Mouse (Mus musculus) testis, adult 2 months (tissue): ENCODE results near the gene Iars2. TPM values are rescaled to one million over a fixed set of nuclear protein-coding genes. Genes with fewer than 3 reads are reported as not detected.
A peak's percentile ranks its signal among the peaks of the same experiment; 100 is the strongest.

Experiments
- H3K27ac ChIP-seq: fragments of 200-500 bp; 2 replicates; pipeline ENCODE4 v1.5.1; 2012; ENCODE audit warnings: low read depth, low read length; ENCODE audit not compliant: control insufficient read depth, insufficient read depth
- H3K27me3 ChIP-seq: fragments of 200-500 bp; 2 replicates; pipeline ENCODE4 v1.6.1; 2012; ENCODE audit warnings: mild to moderate bottlenecking, low read length, moderate library complexity; ENCODE audit not compliant: control insufficient read depth, insufficient read depth
- H3K36me3 ChIP-seq: fragments of 200-500 bp; 2 replicates; pipeline ENCODE4 v1.6.1; 2012; ENCODE audit warnings: mild to moderate bottlenecking, low read length; ENCODE audit not compliant: control insufficient read depth, insufficient read depth
- H3K4me1 ChIP-seq: fragments of 200-500 bp; 2 replicates; pipeline ENCODE4 v1.6.1; 2012; ENCODE audit warnings: low read length; ENCODE audit not compliant: control insufficient read depth, insufficient read depth
- H3K4me3 ChIP-seq: fragments of 200-500 bp; 2 replicates; pipeline ENCODE4 v1.5.1; 2012; ENCODE audit warnings: low read depth, mild to moderate bottlenecking, low read length, moderate library complexity, mixed read lengths; ENCODE audit not compliant: control insufficient read depth
- CTCF ChIP-seq: fragments of 200-500 bp; IDR thresholded peaks from 2 replicates; pipeline ENCODE4 v1.5.1; 2012; ENCODE audit warnings: low read depth, mild to moderate bottlenecking, inconsistent platforms, low read length, moderate library complexity; ENCODE audit not compliant: control insufficient read depth, insufficient read depth, insufficient replicate concordance
- POLR2A ChIP-seq: fragments of 200-500 bp; IDR thresholded peaks from 2 replicates; pipeline ENCODE4 v1.6.1; 2012; ENCODE audit warnings: low read depth, mild to moderate bottlenecking, inconsistent platforms, low read length, moderate library complexity; ENCODE audit not compliant: control insufficient read depth
- polyA plus RNA-seq: library from polyadenylated mRNA; depleted of rRNA; stranded (reverse); fragments of >200 nt; gene quantifications from 2 replicates; pipeline ENCODE4 v1.2.3, GENCODE M21; 2012; rRNA removed

Iars2 gene
- polyA plus RNA-seq: 8.5 and 12.0 TPM in 2 replicates

DNA sequence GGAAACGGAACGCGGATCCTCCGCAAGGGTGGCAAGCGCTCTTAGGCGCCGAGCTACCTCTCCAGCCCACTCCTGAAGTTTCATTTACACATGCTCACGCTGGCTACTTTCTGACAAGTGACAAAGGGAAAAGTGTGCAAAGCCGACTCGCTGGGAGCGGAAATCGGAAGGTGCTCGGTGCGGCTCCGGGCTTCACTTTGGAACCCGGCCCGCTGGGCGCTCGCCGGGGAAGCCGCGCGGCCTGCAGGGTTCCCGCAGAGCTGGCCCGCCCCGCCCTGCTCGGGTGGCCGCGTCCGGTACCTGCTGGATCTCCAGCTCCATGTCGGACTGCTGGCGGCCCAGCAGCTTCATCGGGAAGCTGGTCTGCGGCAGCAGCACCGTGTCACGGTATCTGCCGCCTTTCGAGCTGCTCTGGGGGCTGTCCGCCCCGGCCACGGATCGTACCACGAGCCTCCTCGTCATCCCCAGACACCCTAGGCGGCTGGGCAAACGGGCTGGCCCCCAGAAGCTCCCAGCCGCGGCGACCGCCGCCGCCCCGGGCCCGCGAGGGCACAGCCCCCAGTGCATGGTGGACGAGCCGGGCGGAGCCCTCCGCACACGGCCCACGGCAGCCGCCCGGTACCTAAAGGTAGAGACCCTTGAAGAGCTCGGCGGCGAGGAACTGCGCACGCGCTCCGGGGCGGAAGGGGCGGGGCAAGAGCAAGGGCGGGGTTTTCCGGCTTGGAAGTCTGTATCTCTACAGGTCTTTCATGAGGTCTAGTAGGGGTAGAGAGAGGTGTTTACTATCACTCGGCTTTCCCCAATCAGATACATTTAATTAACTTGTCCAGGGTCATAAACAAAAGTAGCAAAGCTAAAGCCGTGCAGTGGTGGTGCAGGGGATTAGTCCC, at the start of gene Iars2:
Iars2 (minus strand) TSS at position 676 of the 890 bp plus-strand sequence.
- Histone ChIP-seq H3K36me3 (no peaks in the 10 kb centered on the region), H3K27ac (peak within 1 kb of the TSS; percentile 82), H3K4me3 (peak within 1 kb of the TSS; percentile 95), H3K4me1 (peaks cover 9% of the 10 kb centered on the region), H3K27me3 (no peaks in the 10 kb centered on the region)
- TF ChIP-seq POLR2A: peak; percentile 79
- no peak for TF ChIP-seq CTCF

DNA sequence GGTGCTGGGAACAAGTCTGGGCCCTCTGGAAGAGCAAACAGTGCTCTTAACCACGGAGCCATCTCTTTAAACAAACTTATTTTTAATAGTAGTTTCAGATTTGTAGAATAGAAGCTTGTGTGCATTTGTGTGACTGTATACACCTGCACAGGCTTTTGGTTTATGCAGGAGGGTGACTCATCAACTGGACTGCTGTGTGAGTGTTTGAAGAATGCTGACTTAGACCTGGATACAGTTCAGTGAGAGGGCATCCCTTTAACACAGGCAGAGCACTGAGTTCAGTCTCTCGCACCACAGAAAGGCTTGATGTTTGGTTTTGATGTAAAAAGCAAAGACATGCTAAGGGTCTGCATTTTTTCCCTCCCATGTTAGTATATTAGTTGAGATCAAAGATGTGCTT, 48.2 kb upstream of the Iars2 start:
- H3K4me1 ChIP-seq: no peaks in the 10 kb centered on the region
- H3K36me3 ChIP-seq: peaks cover 2% of the 10 kb centered on the region
- no peak for TF ChIP-seq POLR2A

DNA sequence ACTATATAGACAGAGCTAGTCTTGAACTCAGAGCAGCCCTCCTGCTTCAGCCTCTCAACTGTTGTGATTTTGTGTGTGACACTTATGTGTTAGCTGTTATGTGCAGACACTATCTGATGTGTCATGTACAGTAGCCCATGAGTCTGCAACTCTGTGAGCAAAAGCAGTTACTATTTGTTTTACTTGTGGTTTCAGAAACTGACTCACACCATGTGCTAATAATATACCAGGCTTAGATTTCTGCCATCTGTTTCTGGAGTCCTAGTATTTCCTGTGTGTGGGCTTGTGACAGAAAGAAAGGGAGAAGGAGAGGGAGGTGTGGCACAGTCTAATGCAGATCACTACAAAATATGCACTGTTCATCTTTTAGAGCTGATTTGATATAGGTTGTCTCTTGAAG, 47.2 kb upstream of the Iars2 start:
- no peaks in the 10 kb centered on the region for H3K4me1 ChIP-seq
- peaks cover 2% of the 10 kb centered on the region for H3K36me3 ChIP-seq
- no peaks in the 10 kb centered on the region for H3K27me3 ChIP-seq
- no peak overlapping the region for H3K27ac ChIP-seq
- TF ChIP-seq POLR2A (no peak), CTCF (no peak)
- H3K4me3 ChIP-seq: no peak overlapping the region

More for the DNA sequence above, 48.2 kb upstream of the Iars2 start:
- H3K27me3 ChIP-seq: no peaks in the 10 kb centered on the region
- no peak overlapping the region for H3K4me3 ChIP-seq
- H3K27ac ChIP-seq: no peak overlapping the region

DNA sequence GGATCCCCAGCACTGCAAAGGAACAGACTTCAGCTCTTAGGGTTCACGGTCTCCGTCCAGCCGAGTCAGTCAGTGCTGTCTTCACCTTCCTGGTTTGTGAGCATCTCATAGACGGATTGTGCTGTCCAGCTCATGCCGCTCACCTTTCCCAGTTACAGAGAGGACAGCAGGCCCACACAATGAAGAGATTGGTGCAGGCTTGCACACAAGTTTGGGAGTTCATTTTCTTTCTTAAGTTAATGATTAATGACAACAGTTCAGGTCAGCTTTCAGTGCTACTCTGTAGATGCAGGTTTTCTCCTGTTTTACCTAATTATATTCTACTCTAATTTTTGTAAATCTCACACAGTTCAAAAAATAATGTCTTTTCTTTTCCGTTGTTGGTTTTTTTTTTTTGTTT, 40.8 kb upstream of the Iars2 start:
- Histone ChIP-seq H3K4me3 (no peak overlapping the region), H3K27ac (no peak overlapping the region), H3K4me1 (no peaks in the 10 kb centered on the region), H3K27me3 (no peaks in the 10 kb centered on the region), H3K36me3 (no peaks in the 10 kb centered on the region; the same call in 1 of the 2 replicates)
- TF ChIP-seq CTCF: no peak
- TF ChIP-seq POLR2A: no peak

DNA sequence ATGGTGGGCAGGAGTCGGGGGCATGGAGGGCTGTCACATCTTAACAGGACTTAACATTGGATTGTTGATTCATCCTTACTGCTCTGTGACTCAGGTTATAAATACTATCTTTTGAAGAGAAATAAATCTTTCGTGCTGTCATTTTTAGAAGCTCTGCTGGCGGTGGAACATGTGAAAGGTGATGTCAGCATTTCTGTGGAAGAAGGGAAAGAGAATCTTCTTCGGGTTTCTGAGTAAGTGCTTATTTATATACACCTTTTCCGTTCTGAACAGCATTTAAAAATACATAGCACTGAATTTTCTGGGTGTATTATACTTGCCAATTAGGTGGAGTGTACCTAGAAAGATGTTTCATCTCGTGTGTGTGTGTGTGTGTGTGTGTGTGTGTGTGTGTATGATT, 38.2 kb upstream of the Iars2 start:
- no peak overlapping the region for H3K27ac ChIP-seq
- no peaks in the 10 kb centered on the region; the same call in 1 of the 2 replicates for H3K36me3 ChIP-seq
- H3K27me3 ChIP-seq: no peaks in the 10 kb centered on the region
- no peak overlapping the region for H3K4me3 ChIP-seq
- TF ChIP-seq CTCF: no peak
- no peak for TF ChIP-seq POLR2A
- H3K4me1 ChIP-seq: peaks cover 4% of the 10 kb centered on the region

DNA sequence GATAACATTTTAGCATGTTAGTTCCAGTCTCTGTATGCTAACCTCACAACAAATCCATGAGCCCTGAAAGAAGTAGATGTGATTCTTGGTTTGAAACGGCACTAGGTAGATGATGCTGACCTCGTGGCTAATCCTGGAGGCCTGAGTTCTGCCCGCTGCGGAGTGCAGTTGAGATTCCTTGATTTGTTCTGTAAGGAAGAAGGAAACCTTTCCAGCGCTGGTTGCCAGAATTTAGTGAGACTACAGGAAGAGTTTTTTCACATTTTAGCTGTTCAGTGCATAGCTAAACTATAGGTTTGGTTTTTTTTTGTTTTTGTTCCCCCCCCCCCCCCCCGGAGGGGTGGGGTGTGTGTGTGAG, 35.0 kb upstream of the Iars2 start:
- Histone ChIP-seq H3K27ac (no peak overlapping the region), H3K27me3 (no peaks in the 10 kb centered on the region), H3K36me3 (no peaks in the 10 kb centered on the region), H3K4me1 (peaks cover 4% of the 10 kb centered on the region), H3K4me3 (no peak overlapping the region)
- TF ChIP-seq POLR2A (no peak), CTCF (no peak)

DNA sequence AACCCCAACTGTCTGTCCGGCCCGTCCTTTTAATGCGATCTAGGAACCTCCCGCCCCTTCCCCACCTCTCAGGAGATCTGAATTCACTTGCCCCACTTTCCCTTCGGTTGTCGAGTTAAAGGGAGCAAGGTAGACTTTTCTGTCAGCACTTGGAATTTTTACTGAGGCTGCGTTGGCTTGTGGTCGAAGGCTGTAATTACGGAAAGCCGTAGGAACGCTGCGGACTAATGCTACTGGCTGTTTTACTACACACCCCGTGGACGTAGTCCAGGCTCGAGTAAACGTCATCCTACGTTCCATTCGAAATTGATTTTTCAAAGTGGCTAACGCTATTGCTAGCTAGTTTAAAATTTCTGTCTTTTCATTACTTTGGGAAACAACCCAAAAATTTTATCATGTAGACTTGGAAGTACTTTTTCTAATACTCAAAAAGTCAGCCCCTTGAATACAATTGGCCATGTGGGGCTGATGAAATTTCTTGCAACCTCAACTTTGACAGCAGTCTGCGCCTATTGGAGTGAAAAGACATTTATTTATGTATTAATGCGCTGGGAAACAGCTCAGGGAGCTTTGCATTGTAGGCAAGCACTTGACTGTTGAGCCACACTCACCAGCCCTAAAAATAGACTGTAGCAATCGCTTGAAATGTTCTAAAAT, 34.5 kb upstream of the Iars2 start:
- Histone ChIP-seq H3K4me1 (peaks cover 4% of the 10 kb centered on the region), H3K27ac (peak overlapping the region; percentile 89), H3K27me3 (no peaks in the 10 kb centered on the region), H3K4me3 (peak overlapping the region; percentile 98), H3K36me3 (no peaks in the 10 kb centered on the region)
- TF ChIP-seq CTCF (no peak), POLR2A (no peak)
